Mouse (Mus musculus) stomach, embryonic 14.5 days (tissue): ENCODE measurements around the gene Rcan2. TPM values are rescaled to one million over a fixed set of nuclear protein-coding genes. Genes with fewer than 3 reads are reported as not detected.

Experiments used
- ATAC-seq: fragments of 200-750 bp; cut with Nextera tagmentation; 2 replicates; pipeline ENCODE4 v1.8.0; 2017; ENCODE audit warnings: low read depth, moderate TSS enrichment; ENCODE audit not compliant: insufficient number of reproducible peaks, insufficient read depth, low FRiP score
- H3K27ac ChIP-seq: fragments of 300-500 bp; sonication (generic); 2 replicates; pipeline ENCODE4 v1.5.1; 2014; ENCODE audit warnings: mild to moderate bottlenecking, low read length, moderate library complexity, mixed read lengths
- H3K27me3 ChIP-seq: fragments of 300-500 bp; sonication (generic); 2 replicates; pipeline ENCODE4 v1.6.1; 2014; ENCODE audit warnings: low read length, control low read depth, mixed read lengths; ENCODE audit not compliant: control insufficient read depth, insufficient read depth
- H3K36me3 ChIP-seq: fragments of 300-500 bp; sonication (generic); 2 replicates; pipeline ENCODE4 v1.6.1; 2014; ENCODE audit warnings: mild to moderate bottlenecking, control low read depth, low read length, moderate library complexity, mixed read lengths; ENCODE audit not compliant: control insufficient read depth, insufficient read depth
- H3K4me1 ChIP-seq: fragments of 300-500 bp; sonication (generic); 2 replicates; pipeline ENCODE4 v1.6.1; 2014; ENCODE audit warnings: low read length, control low read depth, mixed read lengths; ENCODE audit not compliant: control insufficient read depth, insufficient read depth
- H3K4me2 ChIP-seq: fragments of 300-500 bp; sonication (generic); replicated peaks from 2 replicates; pipeline ENCODE4 v1.6.1; 2014; ENCODE audit warnings: low read depth, low read length, control low read depth
- H3K4me3 ChIP-seq: fragments of 300-500 bp; sonication (generic); 2 replicates; pipeline ENCODE4 v1.5.1; 2014; ENCODE audit warnings: low read depth, low read length, control low read depth
- H3K9ac ChIP-seq: fragments of 300-500 bp; sonication (generic); replicated peaks from 2 replicates; pipeline ENCODE4 v1.6.1; 2014; ENCODE audit warnings: low read depth, mild to moderate bottlenecking, control low read depth, low read length, moderate library complexity, mixed read lengths
- H3K9me3 ChIP-seq: fragments of 300-500 bp; sonication (generic); 2 replicates; pipeline ENCODE4 v1.6.1; 2016; ENCODE audit warnings: low read depth, low read length, control low read depth; ENCODE audit not compliant: control insufficient read depth
- WGBS: fragments of 180-500 bp; shearing (Covaris S2); extraction: QIAGEN DNeasy Blood & Tissue Kit; methylation state at CpG from one replicate; pipeline ENCODE4 v1.1.7; 2014; 5-methylcytosine and 5-hydroxymethylcytosine counted together
- polyA plus RNA-seq: library from polyadenylated mRNA; unstranded; fragments of >200 nt; fragmentation: Nextera tagmentation; extraction: Ambion mirVana; gene quantifications from 2 replicates; pipeline ENCODE4 v1.2.1, GENCODE M21; 2014

Rcan2 gene
- polyA plus RNA-seq, 1 experiment from 2014 or later = 10.1 TPM

DNA sequence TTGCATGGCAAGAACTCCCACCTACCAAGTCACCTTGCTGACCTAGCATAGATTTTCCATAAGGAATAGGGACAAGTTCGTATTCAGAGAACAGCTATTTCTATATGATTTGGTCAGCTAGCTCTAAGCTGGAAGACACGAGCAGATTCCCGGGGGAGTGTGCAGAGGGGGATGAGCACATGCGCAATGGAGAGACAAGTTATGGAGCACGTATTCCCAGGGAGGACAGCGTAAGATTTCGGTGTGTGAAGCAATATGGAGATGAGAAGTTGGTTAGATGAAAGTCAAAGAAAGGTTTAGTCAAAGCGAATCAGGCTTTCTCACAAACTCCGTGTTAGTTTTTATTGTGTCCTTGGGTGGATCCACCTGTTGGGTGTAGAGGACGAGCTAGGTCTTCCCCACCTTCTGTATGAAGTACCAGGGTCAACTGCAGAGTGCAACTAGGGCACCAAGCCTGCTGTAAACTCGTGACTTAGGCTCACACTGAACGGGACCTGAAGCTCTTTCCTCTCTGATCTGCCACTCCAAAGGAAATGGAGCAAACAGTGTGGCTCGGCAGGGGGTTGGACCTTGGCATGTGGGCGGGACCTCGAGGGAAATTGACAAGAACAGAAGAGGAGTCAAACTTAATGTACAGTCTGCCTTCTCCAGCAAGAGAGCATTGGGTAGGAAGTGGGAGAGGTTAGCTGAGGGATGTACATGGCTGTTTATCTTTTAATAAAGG lies 31.4 kb downstream of the Rcan2 start:
- Histone ChIP-seq H3K4me3 (no peak overlapping the region), H3K9ac (no peak overlapping the region), H3K4me2 (no peak overlapping the region), H3K36me3 (no peaks in the 10 kb centered on the region), H3K9me3 (no peaks in the 10 kb centered on the region), H3K4me1 (no peaks in the 10 kb centered on the region), H3K27ac (no peak overlapping the region), H3K27me3 (no peaks in the 10 kb centered on the region)
- no peak for ATAC-seq
- WGBS = 75% methylated on average over 15 of the region's 15 CpGs

DNA sequence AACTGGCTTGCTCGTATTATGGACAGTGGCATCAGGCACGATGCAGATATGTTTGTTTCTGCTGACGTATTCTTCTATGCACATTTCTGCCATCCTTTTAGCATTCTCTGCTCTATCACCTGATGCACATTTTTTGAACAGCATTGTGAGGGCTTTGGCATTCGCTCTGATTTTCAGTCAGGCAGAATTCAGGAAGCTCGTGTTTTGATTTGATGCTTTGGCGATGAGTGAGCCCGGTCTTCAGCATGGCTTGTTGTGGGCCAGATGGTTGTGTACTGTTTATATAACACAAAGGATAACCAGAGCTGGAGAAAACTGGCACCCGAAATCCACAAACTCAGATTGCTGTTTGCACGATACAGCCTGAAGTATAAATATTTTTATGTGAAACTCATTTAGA lies 39.1 kb downstream of the Rcan2 start:
- no peak for ATAC-seq
- no peaks in the 10 kb centered on the region for H3K9me3 ChIP-seq
- no peak overlapping the region for H3K27ac ChIP-seq
- no peaks in the 10 kb centered on the region for H3K4me1 ChIP-seq
- no peaks in the 10 kb centered on the region for H3K36me3 ChIP-seq
- H3K9ac ChIP-seq = no peak overlapping the region
- no peak overlapping the region for H3K4me2 ChIP-seq
- WGBS = 85% methylated on average over 9 of the region's 9 CpGs
- no peaks in the 10 kb centered on the region for H3K27me3 ChIP-seq
- H3K4me3 ChIP-seq = no peak overlapping the region

DNA sequence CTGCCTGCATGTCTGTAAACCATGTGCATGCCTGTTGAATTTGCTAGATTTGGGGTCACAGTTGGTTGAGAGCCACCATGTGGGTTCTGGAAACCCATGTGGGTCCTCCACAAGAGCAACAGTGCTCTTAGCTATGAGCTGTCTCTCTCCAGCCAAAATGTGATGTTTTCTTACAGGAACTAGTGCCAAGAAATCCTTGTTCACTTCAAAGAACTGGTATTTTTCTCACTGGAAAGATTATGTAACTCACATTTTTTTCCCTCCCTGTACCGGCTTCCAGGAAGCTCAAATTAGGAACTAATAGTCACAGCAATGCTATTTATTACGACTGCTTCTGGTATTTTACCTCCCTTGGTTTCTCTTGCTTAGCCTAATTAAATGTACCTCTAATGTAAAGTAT lies 45.6 kb downstream of the Rcan2 start:
- Histone ChIP-seq H3K4me1 (no peaks in the 10 kb centered on the region), H3K4me2 (no peak overlapping the region)
- ATAC-seq = no peak

DNA sequence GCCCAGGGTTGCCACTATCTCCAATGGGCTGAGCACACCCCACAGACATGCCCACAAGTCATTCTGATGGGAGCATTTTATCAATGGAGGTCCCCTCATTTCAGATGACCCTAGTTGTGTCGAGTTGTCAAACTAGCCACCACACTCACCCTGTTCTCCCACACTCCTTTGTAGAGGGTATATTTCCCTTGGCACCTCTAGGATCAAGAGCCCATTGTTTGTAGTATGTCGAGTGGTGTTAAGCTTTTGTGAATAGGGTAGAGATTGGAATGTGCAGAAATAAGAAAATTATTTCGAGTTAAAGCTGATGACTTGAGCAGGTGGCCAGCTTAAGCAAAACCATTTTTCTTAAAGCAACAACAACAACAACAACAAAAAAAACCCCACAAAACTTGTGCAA lies 47.8 kb downstream of the Rcan2 start:
- Histone ChIP-seq H3K9me3 (no peaks in the 10 kb centered on the region), H3K4me1 (no peaks in the 10 kb centered on the region), H3K4me3 (no peak overlapping the region), H3K4me2 (no peak overlapping the region), H3K27ac (no peak overlapping the region), H3K9ac (no peak overlapping the region), H3K27me3 (no peaks in the 10 kb centered on the region), H3K36me3 (no peaks in the 10 kb centered on the region)
- ATAC-seq = no peak
- WGBS = 68% methylated on average over 3 of the region's 3 CpGs

More for the DNA sequence above, 45.6 kb downstream of the Rcan2 start:
- 53% methylated on average over 2 of the region's 2 CpGs for WGBS
- H3K27ac ChIP-seq = no peak overlapping the region
- no peak overlapping the region for H3K9ac ChIP-seq
- no peaks in the 10 kb centered on the region for H3K27me3 ChIP-seq
- no peaks in the 10 kb centered on the region for H3K9me3 ChIP-seq
- H3K36me3 ChIP-seq = no peaks in the 10 kb centered on the region
- no peak overlapping the region for H3K4me3 ChIP-seq

DNA sequence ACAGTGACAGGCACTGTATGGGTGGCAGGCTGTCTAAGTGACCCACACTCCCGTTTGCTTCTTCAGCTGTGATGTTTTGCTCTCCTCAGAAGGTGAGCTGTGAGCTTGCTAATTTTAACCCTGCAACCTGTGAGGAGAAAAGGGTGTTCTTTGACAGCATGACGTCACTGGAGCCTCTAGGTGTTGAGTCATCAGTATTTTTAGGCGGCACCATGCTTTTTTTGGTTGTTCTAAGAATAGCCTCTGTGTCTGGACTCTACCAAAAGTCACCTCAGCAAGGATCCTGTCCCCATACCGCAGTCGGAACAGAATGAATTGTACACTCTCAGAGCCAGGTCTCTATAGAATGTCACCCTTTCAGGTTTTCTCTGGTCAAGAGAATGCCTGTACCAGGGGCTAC lies 54.0 kb downstream of the Rcan2 start:
- WGBS = 85% methylated on average over 5 of the region's 5 CpGs
- no peak for ATAC-seq
- Histone ChIP-seq H3K9ac (no peak overlapping the region), H3K9me3 (no peaks in the 10 kb centered on the region), H3K27me3 (no peaks in the 10 kb centered on the region), H3K4me2 (no peak overlapping the region), H3K4me1 (no peaks in the 10 kb centered on the region), H3K36me3 (no peaks in the 10 kb centered on the region), H3K4me3 (no peak overlapping the region), H3K27ac (no peak overlapping the region)

DNA sequence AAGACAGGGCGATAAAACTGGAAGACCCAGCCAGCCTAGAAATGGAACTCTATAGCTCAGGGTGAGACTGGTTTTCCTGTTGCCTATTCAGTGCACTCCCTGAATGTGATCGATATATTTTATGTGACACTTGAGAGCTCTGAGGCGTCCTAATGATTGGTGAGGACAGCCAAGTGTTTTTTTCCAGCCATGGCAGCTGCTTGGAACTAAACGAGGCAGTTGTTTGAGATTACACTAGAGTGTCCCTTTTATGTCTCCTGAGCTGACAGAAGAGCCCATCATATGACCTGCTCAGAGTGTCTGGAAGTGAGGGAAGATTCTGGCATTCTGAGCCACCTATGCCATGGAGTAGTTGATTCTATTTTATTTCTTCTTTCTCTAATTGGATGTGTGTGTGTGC lies 54.9 kb downstream of the Rcan2 start:
- H3K4me2 ChIP-seq = no peak overlapping the region
- H3K4me3 ChIP-seq = no peak overlapping the region
- H3K4me1 ChIP-seq = no peaks in the 10 kb centered on the region
- H3K27me3 ChIP-seq = no peaks in the 10 kb centered on the region
- H3K36me3 ChIP-seq = no peaks in the 10 kb centered on the region
- ATAC-seq = no peak
- H3K9ac ChIP-seq = no peak overlapping the region
- H3K27ac ChIP-seq = no peak overlapping the region
- H3K9me3 ChIP-seq = no peaks in the 10 kb centered on the region
- WGBS = 56% methylated on average over 4 of the region's 4 CpGs

DNA sequence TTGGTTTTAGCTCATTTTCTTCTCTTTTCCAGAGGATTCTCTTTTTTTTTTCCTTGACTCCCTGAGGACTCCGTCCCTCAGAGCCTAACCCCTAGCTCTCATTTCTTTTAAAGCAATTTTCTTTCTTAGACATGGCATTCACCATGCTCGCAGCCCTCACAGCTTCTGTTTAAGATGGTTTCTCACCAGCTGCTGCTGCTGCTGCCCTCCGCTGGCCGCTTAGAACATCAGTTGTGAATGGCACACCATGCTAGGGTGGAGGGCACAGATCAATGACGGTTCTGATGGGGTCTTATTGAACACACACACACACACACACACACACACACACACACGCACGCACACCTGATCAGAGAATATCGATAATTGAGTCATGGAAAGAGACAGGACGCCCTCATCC lies 67.7 kb downstream of the Rcan2 start:
- no peak for ATAC-seq
- H3K36me3 ChIP-seq = no peaks in the 10 kb centered on the region
- no peaks in the 10 kb centered on the region for H3K9me3 ChIP-seq
- WGBS = 87% methylated on average over 9 of the region's 9 CpGs
- no peak overlapping the region for H3K9ac ChIP-seq
- no peaks in the 10 kb centered on the region for H3K27me3 ChIP-seq
- no peak overlapping the region for H3K4me3 ChIP-seq
- no peak overlapping the region for H3K27ac ChIP-seq
- no peaks in the 10 kb centered on the region for H3K4me1 ChIP-seq
- no peak overlapping the region for H3K4me2 ChIP-seq

DNA sequence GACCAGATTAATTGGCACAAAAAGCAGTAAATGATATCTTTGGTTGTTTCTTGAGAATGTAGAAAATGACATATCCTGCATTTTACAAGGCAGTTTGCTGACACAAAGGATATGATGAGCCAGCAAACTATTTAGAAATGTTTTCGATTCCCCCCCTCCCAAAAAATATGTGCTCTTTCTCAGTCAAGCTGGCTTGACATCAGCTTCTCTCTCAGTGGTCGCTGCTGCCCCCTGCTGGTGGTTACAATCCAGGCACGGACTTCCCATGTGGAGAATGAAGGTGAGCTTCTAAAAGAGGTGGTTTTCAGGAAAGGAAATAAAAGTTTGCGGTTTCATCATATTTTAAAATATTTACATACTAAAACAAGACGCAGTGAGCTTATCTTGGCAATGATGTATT lies 68.5 kb downstream of the Rcan2 start:
- H3K4me1 ChIP-seq = no peaks in the 10 kb centered on the region
- H3K9me3 ChIP-seq = no peaks in the 10 kb centered on the region
- H3K4me3 ChIP-seq = no peak overlapping the region
- 14% methylated on average over 5 of the region's 5 CpGs for WGBS
- ATAC-seq = no peak
- no peaks in the 10 kb centered on the region for H3K27me3 ChIP-seq
- H3K36me3 ChIP-seq = no peaks in the 10 kb centered on the region
- H3K27ac ChIP-seq = no peak overlapping the region
- no peak overlapping the region for H3K9ac ChIP-seq
- H3K4me2 ChIP-seq = no peak overlapping the region

DNA sequence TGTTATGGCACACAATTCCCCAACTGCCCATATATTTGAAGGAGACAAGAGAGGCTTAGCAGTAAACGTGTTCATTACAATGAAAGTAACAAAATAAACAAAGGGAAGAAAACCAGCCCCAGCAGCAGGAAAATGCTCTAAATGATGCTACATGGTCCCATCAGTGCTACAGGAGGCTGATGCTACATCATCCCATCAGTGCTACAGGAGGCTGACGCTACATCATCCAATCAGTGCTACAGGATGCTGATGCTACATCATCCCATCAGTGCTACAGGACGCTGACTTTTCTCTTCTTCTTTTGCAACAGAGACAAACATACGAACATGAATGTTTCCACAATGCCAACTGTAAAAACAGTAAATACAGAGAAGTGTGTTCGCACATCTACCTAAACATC lies 73.3 kb downstream of the Rcan2 start:
- Histone ChIP-seq H3K9ac (no peak overlapping the region), H3K36me3 (no peaks in the 10 kb centered on the region), H3K27ac (no peak overlapping the region), H3K4me3 (no peak overlapping the region), H3K4me2 (no peak overlapping the region), H3K4me1 (no peaks in the 10 kb centered on the region), H3K9me3 (no peaks in the 10 kb centered on the region), H3K27me3 (no peaks in the 10 kb centered on the region)
- WGBS = 86% methylated on average over 5 of the region's 5 CpGs
- no peak for ATAC-seq
